Mouse (Mus musculus): Measurements from ENCODE around the gene Epb41l1. TPM values are rescaled to one million over a fixed set of nuclear protein-coding genes. Genes with fewer than 3 reads are reported as not detected.

The Epb41l1 gene
- polyA plus RNA-seq, 1 experiment: 38.1 TPM

DNA sequence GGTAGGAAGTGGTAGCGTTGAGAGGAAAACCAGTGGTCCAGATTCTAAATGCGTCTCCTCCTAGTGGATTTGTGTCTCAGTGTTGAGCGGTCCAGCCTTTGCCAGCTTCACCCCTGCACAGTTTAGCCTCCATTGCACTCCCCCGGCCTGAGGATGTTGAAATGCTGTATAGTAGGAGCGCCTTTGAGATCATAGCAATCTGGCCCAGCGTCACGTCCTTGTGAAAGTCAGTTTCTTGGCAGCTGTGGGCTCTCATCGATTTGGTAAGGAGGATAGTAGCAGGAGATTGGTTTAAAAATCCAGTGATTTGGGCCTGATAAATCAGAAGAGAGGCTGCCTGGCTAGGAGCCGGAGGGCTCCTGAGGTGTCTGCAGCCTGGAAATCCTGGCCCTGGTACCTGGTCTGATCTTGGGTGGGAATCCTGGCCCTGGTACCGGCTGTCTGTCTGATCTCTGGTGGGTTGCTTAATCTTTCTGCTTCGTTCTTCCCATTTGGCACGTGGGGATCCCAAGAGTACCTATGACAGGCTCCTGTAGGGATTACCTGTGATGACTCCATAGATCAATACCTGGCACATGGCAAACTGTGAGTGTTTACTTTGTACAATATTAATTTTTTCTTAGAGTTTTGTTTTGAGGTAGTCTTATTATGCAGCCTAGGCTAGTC lies 65.5 kb downstream of the Epb41l1 start:
- DNase-seq: no peak
- Histone ChIP-seq H3K36me3 (ENCODE audit: control insufficient read depth, insufficient read depth, low read length) (no peaks in the 10 kb centered on the region), H3K4me3 (ENCODE audit: insufficient read depth, low read depth, low read length) (no peak overlapping the region), H3K4me1 (ENCODE audit: control insufficient read depth, insufficient read depth, low read length) (no peaks in the 10 kb centered on the region), H3K27me3 (replicated peaks; ENCODE audit: control insufficient read depth, insufficient read depth, low read length) (no peaks in the 10 kb centered on the region), H3K27ac (ENCODE audit: insufficient read depth, low read depth, low read length) (no peak overlapping the region)
- TF ChIP-seq CTCF (conservative IDR thresholded peaks at IDR 0.05; ENCODE audit: insufficient read depth, insufficient read length, low read depth, low read length) (no peak), POLR2A (IDR thresholded peaks at IDR 0.05; ENCODE audit: low read depth, low read length) (no peak)
- 92% methylated on average over 12 of the region's 12 CpGs for WGBS

DNA sequence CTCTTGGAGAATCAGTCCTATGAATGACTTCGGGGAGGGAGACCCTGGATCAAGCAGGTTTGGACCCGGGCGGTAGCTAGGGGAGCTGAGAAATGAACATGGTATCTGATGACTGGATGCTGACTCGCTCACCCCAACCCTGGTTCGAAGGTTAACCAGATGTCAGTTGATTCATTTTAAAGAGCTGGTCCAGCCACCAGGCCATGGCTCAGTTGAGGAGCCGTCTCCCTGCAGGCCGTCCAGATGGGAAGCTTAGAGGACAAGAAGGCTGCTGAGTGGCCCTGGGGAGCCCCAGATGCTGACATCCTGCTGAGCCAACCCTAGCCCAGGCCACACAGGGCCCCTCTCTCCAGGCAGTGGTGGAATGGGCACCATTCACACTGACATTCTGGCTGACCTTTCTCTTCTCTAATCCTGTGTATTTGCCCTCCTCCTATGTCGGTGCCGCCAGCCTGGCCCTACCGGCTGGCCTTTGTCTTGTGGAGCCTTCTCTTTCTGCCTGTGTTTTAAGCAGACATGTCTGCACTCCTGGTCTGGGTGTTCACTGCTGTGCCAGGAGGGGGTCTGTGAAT lies 67.0 kb downstream of the Epb41l1 start:
- Histone ChIP-seq H3K4me1 (ENCODE audit: control insufficient read depth, insufficient read depth, low read length) (no peaks in the 10 kb centered on the region), H3K4me3 (ENCODE audit: insufficient read depth, low read depth, low read length) (no peak overlapping the region), H3K27me3 (replicated peaks; ENCODE audit: control insufficient read depth, insufficient read depth, low read length) (no peaks in the 10 kb centered on the region), H3K27ac (ENCODE audit: insufficient read depth, low read depth, low read length) (no peak overlapping the region), H3K36me3 (ENCODE audit: control insufficient read depth, insufficient read depth, low read length) (no peaks in the 10 kb centered on the region)
- no peak for DNase-seq
- WGBS: 71% methylated on average over 10 of the region's 10 CpGs
- TF ChIP-seq CTCF (conservative IDR thresholded peaks at IDR 0.05; ENCODE audit: insufficient read depth, insufficient read length, low read depth, low read length) (no peak), POLR2A (IDR thresholded peaks at IDR 0.05; ENCODE audit: low read depth, low read length) (no peak)

DNA sequence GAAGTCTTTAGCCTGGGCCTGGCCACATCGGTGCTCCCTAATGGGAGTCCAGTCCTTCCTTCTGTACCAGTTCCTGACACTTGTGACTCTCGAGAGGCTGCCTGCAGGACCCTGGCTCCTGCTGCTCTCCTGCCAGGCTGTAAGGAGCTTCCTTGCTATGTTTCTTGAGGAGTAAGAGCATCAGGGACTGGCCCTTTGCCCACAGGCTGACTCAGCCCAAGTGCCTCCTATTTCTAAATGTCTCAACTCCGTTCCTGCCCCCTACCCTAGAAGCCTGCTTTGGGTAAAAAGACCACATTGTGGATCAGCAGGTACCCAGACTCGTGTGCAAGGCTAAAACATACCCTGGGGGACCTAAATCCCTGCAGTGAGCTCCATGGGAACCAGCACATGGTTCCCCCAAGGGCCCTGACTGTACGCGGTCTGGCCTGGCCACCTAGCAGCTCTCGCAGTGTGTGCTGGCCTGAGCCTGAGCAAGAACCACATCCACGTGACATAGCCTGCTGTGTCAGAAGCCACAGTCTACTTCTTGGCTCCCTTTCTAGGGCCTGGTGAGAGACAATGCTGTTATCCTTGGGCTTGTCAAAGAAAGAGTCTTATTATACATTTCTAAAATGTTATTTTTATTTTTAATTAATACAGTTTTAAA lies 67.6 kb downstream of the Epb41l1 start:
- Histone ChIP-seq H3K36me3 (ENCODE audit: control insufficient read depth, insufficient read depth, low read length) (no peaks in the 10 kb centered on the region), H3K4me1 (ENCODE audit: control insufficient read depth, insufficient read depth, low read length) (no peaks in the 10 kb centered on the region), H3K27me3 (replicated peaks; ENCODE audit: control insufficient read depth, insufficient read depth, low read length) (no peaks in the 10 kb centered on the region), H3K4me3 (ENCODE audit: insufficient read depth, low read depth, low read length) (no peak overlapping the region), H3K27ac (ENCODE audit: insufficient read depth, low read depth, low read length) (no peak overlapping the region)
- no peak for TF ChIP-seq CTCF (conservative IDR thresholded peaks at IDR 0.05; ENCODE audit: insufficient read depth, insufficient read length, low read depth, low read length)
- no peak for TF ChIP-seq POLR2A (IDR thresholded peaks at IDR 0.05; ENCODE audit: low read depth, low read length)
- 80% methylated on average over 8 of the region's 8 CpGs for WGBS
- no peak for DNase-seq

DNA sequence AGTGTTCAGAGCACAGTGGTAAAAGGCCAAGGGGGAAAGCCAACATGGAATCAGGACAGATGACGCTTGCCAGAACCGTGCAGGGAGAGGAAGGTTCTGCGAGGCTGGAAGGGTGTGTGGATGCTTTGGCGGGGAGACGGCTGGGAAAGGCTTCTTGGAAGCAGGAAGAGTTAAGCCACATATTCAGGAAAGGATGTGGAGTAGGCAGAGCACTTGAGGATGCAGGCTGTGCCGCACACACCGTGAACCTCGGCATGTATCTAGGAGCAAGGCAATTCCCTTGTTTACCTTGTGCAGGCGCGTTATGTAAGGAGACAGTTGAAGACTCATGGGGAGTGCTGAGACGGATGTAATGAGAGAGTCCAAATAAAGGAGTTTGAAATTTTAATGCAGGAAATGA lies 69.5 kb downstream of the Epb41l1 start:
- no peaks in the 10 kb centered on the region for H3K36me3 ChIP-seq (ENCODE audit: control insufficient read depth, insufficient read depth, low read length)
- no peak for TF ChIP-seq POLR2A (IDR thresholded peaks at IDR 0.05; ENCODE audit: low read depth, low read length)
- TF ChIP-seq CTCF (conservative IDR thresholded peaks at IDR 0.05; ENCODE audit: insufficient read depth, insufficient read length, low read depth, low read length): no peak
- no peaks in the 10 kb centered on the region for H3K27me3 ChIP-seq (replicated peaks; ENCODE audit: control insufficient read depth, insufficient read depth, low read length)
- H3K27ac ChIP-seq (ENCODE audit: insufficient read depth, low read depth, low read length): no peak overlapping the region
- DNase-seq: no peak
- H3K4me3 ChIP-seq (ENCODE audit: insufficient read depth, low read depth, low read length): no peak overlapping the region
- no peaks in the 10 kb centered on the region for H3K4me1 ChIP-seq (ENCODE audit: control insufficient read depth, insufficient read depth, low read length)
- 64% methylated on average over 11 of the region's 11 CpGs for WGBS

DNA sequence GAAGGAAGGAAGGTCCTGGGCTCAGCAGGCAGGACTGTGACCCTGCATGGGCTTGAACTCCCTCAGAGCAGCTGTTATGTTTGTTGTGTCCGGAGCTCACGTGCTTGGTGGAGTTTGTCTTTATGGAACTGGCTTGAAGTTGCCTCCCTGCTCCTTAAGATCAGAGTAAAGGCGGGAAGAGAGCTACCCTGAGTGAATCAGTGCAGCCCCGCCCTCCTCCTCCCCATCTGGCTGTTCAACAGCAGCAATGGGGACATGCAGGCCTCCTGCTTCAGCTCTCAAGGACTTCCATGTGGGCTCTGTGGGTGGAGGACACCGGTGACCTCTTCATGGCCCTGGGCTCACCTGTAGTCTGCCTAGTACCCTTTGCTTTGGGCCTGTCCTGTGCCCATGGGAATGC lies 71.1 kb downstream of the Epb41l1 start:
- WGBS: 71% methylated on average over 5 of the region's 5 CpGs
- H3K27ac ChIP-seq (ENCODE audit: insufficient read depth, low read depth, low read length): no peak overlapping the region
- TF ChIP-seq POLR2A (IDR thresholded peaks at IDR 0.05; ENCODE audit: low read depth, low read length) (no peak), CTCF (conservative IDR thresholded peaks at IDR 0.05; ENCODE audit: insufficient read depth, insufficient read length, low read depth, low read length) (no peak)
- no peaks in the 10 kb centered on the region for H3K27me3 ChIP-seq (replicated peaks; ENCODE audit: control insufficient read depth, insufficient read depth, low read length)
- H3K4me3 ChIP-seq (ENCODE audit: insufficient read depth, low read depth, low read length): no peak overlapping the region
- no peak for DNase-seq
- no peaks in the 10 kb centered on the region for H3K36me3 ChIP-seq (ENCODE audit: control insufficient read depth, insufficient read depth, low read length)
- no peaks in the 10 kb centered on the region for H3K4me1 ChIP-seq (ENCODE audit: control insufficient read depth, insufficient read depth, low read length)

DNA sequence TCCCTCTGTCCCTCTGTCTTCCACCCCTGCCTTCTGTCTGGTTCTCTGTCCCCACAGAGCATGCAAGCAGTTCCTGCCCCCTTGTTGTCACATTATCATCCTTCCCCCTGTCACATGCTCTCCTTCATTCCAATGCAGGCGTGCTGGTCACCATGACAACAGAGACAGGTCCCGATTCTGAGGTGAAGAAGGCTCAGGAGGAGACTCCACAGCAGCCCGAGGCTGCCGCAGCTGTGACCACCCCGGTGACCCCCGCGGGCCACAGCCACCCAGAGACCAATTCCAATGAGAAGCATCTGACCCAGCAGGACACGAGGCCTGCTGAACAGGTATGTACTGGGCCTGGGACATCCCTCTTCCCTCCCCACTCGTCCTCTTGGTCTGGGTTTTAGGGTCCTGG lies 73.1 kb downstream of the Epb41l1 start:
- no peak for DNase-seq
- H3K27ac ChIP-seq (ENCODE audit: insufficient read depth, low read depth, low read length): no peak overlapping the region
- no peaks in the 10 kb centered on the region for H3K36me3 ChIP-seq (ENCODE audit: control insufficient read depth, insufficient read depth, low read length)
- H3K27me3 ChIP-seq (replicated peaks; ENCODE audit: control insufficient read depth, insufficient read depth, low read length): no peaks in the 10 kb centered on the region
- no peak overlapping the region for H3K4me3 ChIP-seq (ENCODE audit: insufficient read depth, low read depth, low read length)
- no peak for TF ChIP-seq POLR2A (IDR thresholded peaks at IDR 0.05; ENCODE audit: low read depth, low read length)
- TF ChIP-seq CTCF (conservative IDR thresholded peaks at IDR 0.05; ENCODE audit: insufficient read depth, insufficient read length, low read depth, low read length): no peak
- 59% methylated on average over 9 of the region's 9 CpGs for WGBS
- H3K4me1 ChIP-seq (ENCODE audit: control insufficient read depth, insufficient read depth, low read length): no peaks in the 10 kb centered on the region

DNA sequence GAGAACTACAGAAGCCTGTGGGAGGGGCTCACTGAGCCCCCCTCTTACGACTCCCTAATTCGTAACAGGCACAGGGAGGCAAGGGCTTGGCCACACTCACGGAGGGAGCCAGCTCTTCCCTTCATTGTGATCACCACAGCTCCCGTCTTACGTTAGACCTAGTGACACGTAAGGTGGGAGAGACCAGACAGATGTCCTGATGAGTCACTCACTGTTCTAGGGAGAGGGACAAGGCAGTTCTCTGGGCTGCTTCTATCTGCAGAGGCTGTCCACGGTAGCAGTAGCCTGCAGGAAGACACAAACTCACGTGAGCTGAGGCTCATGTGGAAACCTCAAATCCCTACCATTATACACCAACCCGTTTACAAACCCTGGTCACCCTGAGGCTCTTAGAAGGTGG lies 73.8 kb downstream of the Epb41l1 start:
- TF ChIP-seq POLR2A (IDR thresholded peaks at IDR 0.05; ENCODE audit: low read depth, low read length) (no peak), CTCF (conservative IDR thresholded peaks at IDR 0.05; ENCODE audit: insufficient read depth, insufficient read length, low read depth, low read length) (no peak)
- Histone ChIP-seq H3K4me3 (ENCODE audit: insufficient read depth, low read depth, low read length) (no peak overlapping the region), H3K27me3 (replicated peaks; ENCODE audit: control insufficient read depth, insufficient read depth, low read length) (no peaks in the 10 kb centered on the region), H3K27ac (ENCODE audit: insufficient read depth, low read depth, low read length) (no peak overlapping the region), H3K36me3 (ENCODE audit: control insufficient read depth, insufficient read depth, low read length) (no peaks in the 10 kb centered on the region), H3K4me1 (ENCODE audit: control insufficient read depth, insufficient read depth, low read length) (no peaks in the 10 kb centered on the region)
- no peak for DNase-seq
- 86% methylated on average over 9 of the region's 9 CpGs for WGBS
